Mouse (Mus musculus) heart, postnatal 25 days (tissue): ENCODE data around the gene Klf12. TPM values are rescaled to one million over a fixed set of nuclear protein-coding genes. Genes with fewer than 3 reads are reported as not detected.
"Not testable (repeated sequence)": the region's sequence is repeated elsewhere in the genome, so short reads cannot be mapped to it uniquely, and the experiment has no call there.

ENCODE experiments used
- DNase-seq: peaks from one replicate; pipeline ENCODE4 v3.0.0; 2022; ENCODE audit warnings: low spot score
- intact Hi-C: fragments of 180-260 bp; cut with DNase I; formaldehyde crosslinking; loops from one replicate; pipeline ENCODE4 v1.15.1; 2025
- total RNA-seq, 2 experiments: library from RNA; stranded (reverse); gene quantifications; 2 replicates each; pipeline ENCODE4 v1.2.3; 2021

Klf12 gene
- total RNA-seq, 2 experiments from 2014 or later: 16.2 to 18.6 TPM

GRCm38 (mm10) chr14:99931879-99932278 is 352.6 kb downstream of the Klf12 start:
- intact Hi-C loops: loop anchor here (2.0 to 10.0 kb wide), 4 partner anchors 523 to 1497 kb away; no protein-coding TSS in a partner anchor
- no peak for DNase-seq

DNA sequence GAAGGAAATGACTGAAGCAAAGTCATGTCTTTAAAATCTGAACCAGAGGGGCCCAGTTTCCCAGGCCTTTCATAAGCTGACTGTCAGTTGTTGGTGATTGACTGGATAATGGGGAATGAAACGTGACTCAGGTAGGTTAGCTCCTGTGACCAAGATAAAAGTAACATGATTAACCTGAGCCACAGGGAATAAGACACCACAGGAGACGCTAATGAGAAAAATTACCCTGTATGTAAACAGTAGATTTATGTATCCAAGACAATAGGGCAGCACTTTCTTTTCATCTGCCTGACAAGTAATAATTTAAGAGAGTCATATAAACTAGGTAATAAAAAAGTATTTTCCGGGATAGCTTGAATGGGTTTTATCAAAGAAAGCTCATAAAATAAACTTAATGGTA is 372.6 kb downstream of the Klf12 start:
- no peak for DNase-seq
- intact Hi-C loops: no loop called here

DNA sequence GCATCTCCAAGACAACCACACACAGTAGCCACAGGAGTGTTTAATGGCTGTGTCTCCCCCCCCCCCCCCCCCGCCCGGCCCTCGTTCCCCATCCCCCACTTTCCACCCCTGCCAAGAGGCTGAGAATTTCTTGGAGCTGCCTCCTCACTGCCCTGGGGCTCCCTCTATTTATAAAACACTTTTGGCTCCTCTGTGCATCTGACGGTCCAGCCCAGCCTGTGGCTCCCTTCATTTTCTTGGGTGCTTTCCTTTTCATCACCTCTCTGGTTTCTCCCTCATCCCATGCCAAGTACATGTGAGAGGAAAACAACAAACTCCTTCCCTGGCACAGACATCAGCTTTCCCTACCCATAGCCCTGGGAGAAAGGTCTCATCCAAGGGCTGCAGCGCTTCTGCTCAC is 373.6 kb downstream of the Klf12 start:
- DNase-seq: no peak
- intact Hi-C loops: no loop called here

DNA sequence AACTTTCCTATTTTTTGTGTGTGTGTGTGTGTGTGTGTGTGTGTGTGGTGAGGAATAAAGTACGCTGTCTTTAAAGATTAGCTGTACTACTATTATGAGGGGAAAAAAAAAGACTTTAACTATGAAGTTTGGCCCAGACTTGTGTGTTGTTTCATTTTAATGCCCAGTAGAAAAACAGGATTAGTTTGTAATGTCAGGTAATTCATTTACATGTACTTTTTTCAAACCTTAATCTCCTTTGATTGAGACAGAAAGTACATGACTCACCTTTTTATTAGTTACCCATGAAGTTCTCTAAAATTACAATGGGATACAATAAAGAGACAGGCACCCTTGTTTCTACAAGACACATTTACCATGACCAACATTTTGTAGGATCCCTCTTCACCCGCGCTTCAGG is 383.6 kb downstream of the Klf12 start:
- intact Hi-C loops: no loop called here
- no peak for DNase-seq

GRCm38 (mm10) chr14:99898861-99899260 is 385.6 kb downstream of the Klf12 start:
- DNase-seq: no peak
- intact Hi-C loops: no loop called here

GRCm38 (mm10) chr14:99894708-99895383 is 389.6 kb downstream of the Klf12 start:
- intact Hi-C loops: loop anchor here (1.0 kb wide), 1 partner anchor 753 kb away; no protein-coding TSS in a partner anchor
- DNase-seq: no peak

- DNase-seq: no peak
- intact Hi-C loops: loop anchor here (1.0 kb wide), 1 partner anchor 752 kb away; no protein-coding TSS in a partner anchor
These were observed 390.4 kb downstream of the Klf12 start for GRCm38 (mm10) chr14:99894062-99894461.

DNA sequence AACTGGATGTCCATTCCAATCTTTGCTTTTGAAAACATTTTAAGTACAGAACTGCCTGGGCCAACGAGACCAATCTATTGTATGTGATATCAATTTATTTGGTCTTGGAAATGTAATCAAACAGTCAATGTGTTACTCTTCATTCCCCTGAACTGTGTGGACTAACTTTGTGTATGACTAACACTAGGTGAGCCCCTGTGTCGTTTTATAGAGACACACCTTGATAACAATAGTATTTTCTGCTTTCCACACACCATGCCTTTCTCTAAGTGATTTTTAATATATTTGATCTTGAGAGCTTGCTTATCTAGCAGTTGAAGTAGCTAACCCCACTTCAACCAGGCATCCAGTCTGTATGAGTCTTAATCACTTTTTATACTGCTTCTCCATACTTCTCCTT is 398.0 kb downstream of the Klf12 start:
- intact Hi-C loops: no loop called here
- no peak for DNase-seq

GRCm38 (mm10) chr14:99885562-99885961 is 398.9 kb downstream of the Klf12 start:
- no peak for DNase-seq
- intact Hi-C loops: no loop called here

GRCm38 (mm10) chr14:99885128-99885527 is 399.4 kb downstream of the Klf12 start:
- intact Hi-C loops: no loop called here
- DNase-seq: no peak

DNA sequence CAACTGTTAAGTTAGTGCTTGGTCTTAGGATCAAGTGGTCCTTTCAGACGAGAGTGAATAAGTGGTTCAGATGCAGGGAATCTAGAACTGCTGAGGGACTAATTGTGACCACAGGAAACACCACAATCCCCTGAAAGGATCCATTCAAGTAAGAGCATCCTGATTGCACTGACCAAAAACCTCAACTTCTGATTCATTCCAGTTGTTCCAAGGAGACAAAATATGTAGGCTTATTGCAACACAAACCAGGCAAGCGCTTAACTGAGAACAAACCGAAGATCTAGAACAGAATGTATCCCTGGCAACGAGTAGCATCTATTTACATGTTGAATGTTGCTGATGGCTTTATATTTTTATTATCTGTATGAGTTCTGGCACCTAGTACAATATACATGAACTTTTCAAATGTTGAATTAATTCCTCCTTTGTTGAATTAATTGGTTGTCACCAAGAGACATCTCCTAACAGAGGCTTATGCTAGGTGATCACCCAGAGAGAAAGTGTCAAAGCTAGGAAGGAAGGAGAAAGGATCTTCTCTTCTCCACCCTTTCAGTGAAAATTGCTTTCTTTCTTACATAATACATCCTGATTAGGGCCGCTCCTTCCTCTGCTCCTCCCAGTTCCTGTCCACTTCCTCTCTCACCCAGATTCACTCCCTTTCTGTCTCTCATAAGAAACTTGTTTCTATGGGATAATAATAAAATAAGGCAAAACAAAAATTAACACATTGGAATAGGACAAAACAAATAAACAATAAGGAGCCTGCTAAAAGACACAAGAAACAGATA is 407.5 kb downstream of the Klf12 start:
- intact Hi-C loops: no loop called here
- no peak for DNase-seq

GRCm38 (mm10) chr14:99873725-99874124 is 410.8 kb downstream of the Klf12 start:
- intact Hi-C loops: no loop called here
- no peak for DNase-seq

GRCm38 (mm10) chr14:99856158-99857011 is 428.1 kb downstream of the Klf12 start:
- no peak for DNase-seq

DNA sequence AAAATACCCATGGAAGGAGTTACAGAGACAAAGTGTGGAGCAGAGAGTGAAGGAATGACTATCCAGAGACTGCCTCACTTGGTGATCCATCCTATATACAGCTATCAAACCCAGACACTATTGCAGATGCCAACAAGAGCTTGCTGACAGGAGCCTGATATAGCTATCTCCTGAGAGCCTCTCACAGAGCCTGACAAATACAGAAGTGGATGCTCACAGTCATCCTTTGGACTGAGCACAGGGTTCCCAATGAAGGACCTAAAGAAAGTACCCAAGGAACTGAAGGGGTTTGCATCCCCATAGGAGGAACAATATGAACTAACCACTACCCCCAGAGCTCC is 430.0 kb downstream of the Klf12 start:
- DNase-seq, intact Hi-C loops: not testable (repeated sequence)

More at GRCm38 (mm10) chr14:99856158-99857011, 428.1 kb downstream of the Klf12 start:
- intact Hi-C loops: no loop called here

- intact Hi-C loops, DNase-seq: not testable (repeated sequence)
These were observed 430.6 kb downstream of the Klf12 start for GRCm38 (mm10) chr14:99853769-99854466.

DNA sequence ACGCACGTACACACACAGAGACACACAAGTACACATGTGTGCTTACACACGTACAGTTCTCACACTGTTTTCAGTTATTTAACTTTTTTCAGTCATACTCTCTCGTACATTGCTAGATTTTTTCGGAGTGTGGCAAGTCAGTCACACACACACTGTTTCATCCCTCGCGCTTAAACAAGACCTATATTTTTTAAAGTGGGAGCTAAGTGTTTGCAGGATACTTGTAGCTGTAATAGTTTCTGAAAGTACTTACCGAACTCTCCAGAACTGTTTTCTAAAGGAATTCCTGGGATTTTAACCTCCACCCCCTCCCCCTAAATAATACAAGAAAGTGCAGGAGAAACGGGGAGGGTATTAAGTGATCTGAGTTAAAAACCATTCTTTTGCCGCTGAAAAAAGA is 434.1 kb downstream of the Klf12 start:
- intact Hi-C loops: no loop called here
- DNase-seq: no peak

- DNase-seq: no peak
- intact Hi-C loops: no loop called here
These were observed 437.0 kb downstream of the Klf12 start for GRCm38 (mm10) chr14:99847502-99847901.

GRCm38 (mm10) chr14:99826713-99827112 is 457.8 kb downstream of the Klf12 start:
- DNase-seq: no peak
- intact Hi-C loops: no loop called here
